Mouse (Mus musculus) ZHBTc4 (cell line): ENCODE measurements at regions not wholly inside any gene's neighbourhood (a gene's known extent, or its start where the extent isn't known, plus 50 kb on each side); places are given as distances from the start of the nearest gene placed in this dataset.

Source experiments
- DNase-seq: peaks from one replicate; pipeline ENCODE4 v3.0.0-alpha.2; 2011; ENCODE audit warnings: low read depth, low spot score

GRCm38 (mm10) chr1:112123012-112123411 is 258.3 kb upstream of the Dsel start:
- no peak for DNase-seq

GRCm38 (mm10) chr1:112103451-112103850 is 238.7 kb upstream of the Dsel start:
- DNase-seq, result no peak

GRCm38 (mm10) chr1:112059909-112060308 is 195.2 kb upstream of the Dsel start:
- no peak for DNase-seq

GRCm38 (mm10) chr1:112053926-112054325 is 189.2 kb upstream of the Dsel start:
- DNase-seq, result no peak

- peak; percentile 68 for DNase-seq
Measured at GRCm38 (mm10) chr1:112043061-112043460, 178.3 kb upstream of the Dsel start.

- no peak for DNase-seq
Measured at GRCm38 (mm10) chr1:112039878-112040277, 175.2 kb upstream of the Dsel start.

- no peak for DNase-seq
Measured at GRCm38 (mm10) chr1:112028533-112028932, 163.8 kb upstream of the Dsel start.
